Mouse (Mus musculus) embryonic facial prominence, embryonic 10.5 days (tissue): ENCODE measurements at regions not wholly inside any gene's neighbourhood (a gene's known extent, or its start where the extent isn't known, plus 50 kb on each side); places are given as distances from the start of the nearest gene placed in this dataset.

Source experiments
- DNase-seq: peaks from one replicate; pipeline ENCODE4 v3.0.0-alpha.2; 2017; ENCODE audit warnings: low spot score
- H3K27ac ChIP-seq: fragments of 300-500 bp; sonication (generic); replicated peaks from 2 replicates; pipeline ENCODE4 v1.5.1; 2016; ENCODE audit warnings: mild to moderate bottlenecking
- H3K27me3 ChIP-seq: fragments of 300-500 bp; sonication (generic); replicated peaks from 2 replicates; pipeline ENCODE4 v1.6.1; 2016; ENCODE audit warnings: low read depth, mild to moderate bottlenecking; ENCODE audit not compliant: poor library complexity, severe bottlenecking
- H3K36me3 ChIP-seq: fragments of 300-500 bp; sonication (generic); replicated peaks from 2 replicates; pipeline ENCODE4 v1.6.1; 2016; ENCODE audit warnings: mild to moderate bottlenecking, moderate library complexity
- H3K4me1 ChIP-seq: fragments of 300-500 bp; sonication (generic); 2 replicates; pipeline ENCODE4 v1.6.1; 2016
- H3K4me3 ChIP-seq: fragments of 300-500 bp; sonication (generic); 2 replicates; pipeline ENCODE4 v1.5.1; 2016; ENCODE audit warnings: mild to moderate bottlenecking, moderate library complexity
- H3K9me3 ChIP-seq: fragments of 300-500 bp; sonication (generic); 2 replicates; pipeline ENCODE4 v1.6.1; 2016; ENCODE audit warnings: mild to moderate bottlenecking
- WGBS: fragments of 180-500 bp; shearing (Covaris S2); methylation state at CpG from one replicate; pipeline ENCODE4 v1.1.7; 2016; 5-methylcytosine and 5-hydroxymethylcytosine counted together

- H3K27ac ChIP-seq = 0 out of 2 replicates have a peak overlapping the region, but pooled peaks have one; percentile 1
- no peak overlapping the region for H3K4me3 ChIP-seq
- H3K36me3 ChIP-seq = no peaks in the 10 kb centered on the region
- no peaks in the 10 kb centered on the region for H3K9me3 ChIP-seq
- 62% methylated on average over 5 of the region's 5 CpGs for WGBS
- no peak for DNase-seq
- peaks cover 51% of the 10 kb centered on the region for H3K4me1 ChIP-seq
- H3K27me3 ChIP-seq = no peaks in the 10 kb centered on the region
These were observed 333.8 kb upstream of the Zfp507 start for GRCm38 (mm10) chr7:36136571-36136970.

GRCm38 (mm10) chr7:36134557-36134956 lies 331.8 kb upstream of the Zfp507 start:
- H3K4me1 ChIP-seq = peaks cover 53% of the 10 kb centered on the region
- no peaks in the 10 kb centered on the region for H3K27me3 ChIP-seq
- no peak overlapping the region for H3K4me3 ChIP-seq
- no peaks in the 10 kb centered on the region for H3K36me3 ChIP-seq
- 71% methylated on average over 4 of the region's 4 CpGs for WGBS
- no peak overlapping the region for H3K27ac ChIP-seq
- no peaks in the 10 kb centered on the region for H3K9me3 ChIP-seq
- no peak for DNase-seq

GRCm38 (mm10) chr7:36133658-36134143 lies 330.9 kb upstream of the Zfp507 start:
- no peaks in the 10 kb centered on the region for H3K36me3 ChIP-seq
- H3K27me3 ChIP-seq = no peaks in the 10 kb centered on the region
- no peak overlapping the region for H3K4me3 ChIP-seq
- H3K4me1 ChIP-seq = peaks cover 62% of the 10 kb centered on the region
- no peak for DNase-seq
- H3K27ac ChIP-seq = peak overlapping the region; percentile 74
- 17% methylated on average over 8 of the region's 8 CpGs for WGBS
- no peaks in the 10 kb centered on the region for H3K9me3 ChIP-seq

- H3K27me3 ChIP-seq = no peaks in the 10 kb centered on the region
- 84% methylated on average over 11 of the region's 11 CpGs for WGBS
These were observed 330.2 kb upstream of the Zfp507 start for GRCm38 (mm10) chr7:36133026-36133425.

GRCm38 (mm10) chr7:36132569-36132968 lies 329.8 kb upstream of the Zfp507 start:
- 69% methylated on average over 1 of the region's 1 CpGs for WGBS
- no peak overlapping the region for H3K4me3 ChIP-seq
- H3K4me1 ChIP-seq = peaks cover 62% of the 10 kb centered on the region
- no peaks in the 10 kb centered on the region for H3K9me3 ChIP-seq
- DNase-seq = no peak
- H3K27ac ChIP-seq = no peak overlapping the region
- H3K36me3 ChIP-seq = no peaks in the 10 kb centered on the region
- no peaks in the 10 kb centered on the region for H3K27me3 ChIP-seq

More at GRCm38 (mm10) chr7:36133026-36133425, 330.2 kb upstream of the Zfp507 start:
- Histone ChIP-seq H3K27ac (no peak overlapping the region), H3K4me1 (peaks cover 62% of the 10 kb centered on the region), H3K36me3 (no peaks in the 10 kb centered on the region), H3K9me3 (no peaks in the 10 kb centered on the region), H3K4me3 (no peak overlapping the region)
- DNase-seq = no peak

- no peak for DNase-seq
- H3K4me1 ChIP-seq = peaks cover 12% of the 10 kb centered on the region; the same call in 1 of the 2 replicates
- 88% methylated on average over 4 of the region's 4 CpGs for WGBS
- H3K9me3 ChIP-seq = no peaks in the 10 kb centered on the region
- H3K27ac ChIP-seq = no peak overlapping the region
- H3K27me3 ChIP-seq = no peaks in the 10 kb centered on the region
- H3K4me3 ChIP-seq = no peak overlapping the region
- no peaks in the 10 kb centered on the region for H3K36me3 ChIP-seq
These were observed 294.3 kb upstream of the Zfp507 start for GRCm38 (mm10) chr7:36097054-36097453.

GRCm38 (mm10) chr7:36095258-36096130 lies 292.7 kb upstream of the Zfp507 start:
- no peaks in the 10 kb centered on the region for H3K36me3 ChIP-seq
- WGBS = 74% methylated on average over 20 of the region's 20 CpGs
- no peaks in the 10 kb centered on the region for H3K9me3 ChIP-seq
- DNase-seq = no peak
- no peak overlapping the region for H3K4me3 ChIP-seq
- H3K27ac ChIP-seq = no peak overlapping the region
- H3K4me1 ChIP-seq = peaks cover 17% of the 10 kb centered on the region
- no peaks in the 10 kb centered on the region for H3K27me3 ChIP-seq

GRCm38 (mm10) chr7:36091132-36091531 lies 288.3 kb upstream of the Zfp507 start:
- DNase-seq = no peak
- H3K4me1 ChIP-seq = peaks cover 27% of the 10 kb centered on the region
- H3K27me3 ChIP-seq = no peaks in the 10 kb centered on the region
- H3K9me3 ChIP-seq = no peaks in the 10 kb centered on the region
- no peaks in the 10 kb centered on the region for H3K36me3 ChIP-seq
- peak overlapping the region; percentile 37; the same call in 1 of the 2 replicates for H3K27ac ChIP-seq
- WGBS = 79% methylated on average over 9 of the region's 9 CpGs
- H3K4me3 ChIP-seq = no peak overlapping the region

GRCm38 (mm10) chr7:36090291-36091123 lies 287.7 kb upstream of the Zfp507 start:
- no peaks in the 10 kb centered on the region for H3K9me3 ChIP-seq
- WGBS = 38% methylated on average over 22 of the region's 22 CpGs
- peak overlapping the region; percentile 65 for H3K27ac ChIP-seq
- DNase-seq = peak; percentile 69
- H3K27me3 ChIP-seq = no peaks in the 10 kb centered on the region
- H3K36me3 ChIP-seq = no peaks in the 10 kb centered on the region
- peaks cover 29% of the 10 kb centered on the region for H3K4me1 ChIP-seq
- H3K4me3 ChIP-seq = peak overlapping the region; percentile 26; the same call in 1 of the 2 replicates

GRCm38 (mm10) chr7:36087598-36087997 lies 284.8 kb upstream of the Zfp507 start:
- 88% methylated on average over 6 of the region's 6 CpGs for WGBS
- H3K9me3 ChIP-seq = no peaks in the 10 kb centered on the region
- H3K27ac ChIP-seq = no peak overlapping the region
- H3K36me3 ChIP-seq = no peaks in the 10 kb centered on the region
- DNase-seq = no peak
- H3K4me1 ChIP-seq = peaks cover 26% of the 10 kb centered on the region
- no peaks in the 10 kb centered on the region for H3K27me3 ChIP-seq
- no peak overlapping the region for H3K4me3 ChIP-seq

GRCm38 (mm10) chr7:36078666-36079065 lies 275.9 kb upstream of the Zfp507 start:
- peak overlapping the region; percentile 24; the same call in 1 of the 2 replicates for H3K27ac ChIP-seq
- H3K4me3 ChIP-seq = no peak overlapping the region
- WGBS = 69% methylated on average over 6 of the region's 6 CpGs
- H3K9me3 ChIP-seq = 0 out of 2 replicates have a peak, but pooled peaks cover 7% of the 10 kb centered on the region
- peaks cover 54% of the 10 kb centered on the region for H3K4me1 ChIP-seq
- H3K27me3 ChIP-seq = no peaks in the 10 kb centered on the region
- H3K36me3 ChIP-seq = no peaks in the 10 kb centered on the region
- no peak for DNase-seq

GRCm38 (mm10) chr7:36078089-36078654 lies 275.4 kb upstream of the Zfp507 start:
- no peak overlapping the region for H3K27ac ChIP-seq
- WGBS = 72% methylated on average over 11 of the region's 11 CpGs
- peaks cover 59% of the 10 kb centered on the region for H3K4me1 ChIP-seq

More at GRCm38 (mm10) chr7:36078089-36078654, 275.4 kb upstream of the Zfp507 start:
- Histone ChIP-seq H3K9me3 (0 out of 2 replicates have a peak, but pooled peaks cover 7% of the 10 kb centered on the region), H3K27me3 (no peaks in the 10 kb centered on the region; the same call in 1 of the 2 replicates), H3K4me3 (no peak overlapping the region), H3K36me3 (no peaks in the 10 kb centered on the region)
- no peak for DNase-seq
